Mouse (Mus musculus): ENCODE measurements around the gene Gjc1.
A peak's percentile ranks its signal among the peaks of the same experiment; 100 is the strongest.

The Gjc1 gene

DNA sequence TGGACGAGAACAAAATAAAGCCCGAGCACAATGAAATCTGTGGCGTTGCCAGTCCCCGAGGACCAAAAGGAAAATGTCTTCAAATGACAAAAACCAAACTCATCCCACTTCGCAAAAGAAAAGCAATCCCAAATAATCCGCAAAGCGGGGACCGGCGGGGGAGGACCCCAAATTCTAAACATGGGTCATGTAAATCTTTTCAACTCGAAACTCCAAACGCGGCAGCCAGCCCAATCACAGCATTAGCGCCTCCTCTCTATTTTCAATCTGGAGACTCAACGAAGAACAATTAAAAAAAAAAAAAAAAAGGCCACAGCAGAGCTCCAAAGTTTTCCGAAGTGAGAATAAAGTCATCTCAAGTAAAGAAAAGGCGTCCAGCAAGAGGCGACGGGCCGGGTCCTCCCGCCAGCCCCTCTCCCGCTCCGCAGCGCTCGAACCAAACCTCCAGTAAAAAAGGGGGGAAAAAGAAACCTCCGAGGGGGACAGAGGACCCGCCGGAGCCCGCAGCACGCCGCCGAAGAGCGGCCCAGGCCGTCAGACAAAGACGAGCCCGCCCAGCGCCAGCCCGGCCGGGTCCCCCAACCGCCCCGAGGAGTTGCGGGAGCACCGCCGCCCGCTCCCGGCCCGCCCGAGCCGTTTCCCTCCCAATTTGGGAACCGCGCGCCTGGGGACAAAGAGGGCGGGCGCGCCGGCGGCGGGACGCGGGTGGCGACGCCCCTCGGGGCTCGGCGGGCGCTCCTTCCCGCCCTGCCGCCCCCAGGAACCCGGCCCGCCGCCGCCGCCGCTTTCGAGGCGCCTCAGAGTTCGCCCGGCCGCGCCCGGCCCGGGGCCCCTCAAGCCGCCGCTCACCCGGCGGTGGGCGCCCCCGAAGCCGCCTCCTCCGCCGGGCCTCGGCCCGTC is 1.1 kb downstream of the Gjc1 start:
- no peak for DNase-seq (ENCODE audit: low spot score in 2 of 2)

DNA sequence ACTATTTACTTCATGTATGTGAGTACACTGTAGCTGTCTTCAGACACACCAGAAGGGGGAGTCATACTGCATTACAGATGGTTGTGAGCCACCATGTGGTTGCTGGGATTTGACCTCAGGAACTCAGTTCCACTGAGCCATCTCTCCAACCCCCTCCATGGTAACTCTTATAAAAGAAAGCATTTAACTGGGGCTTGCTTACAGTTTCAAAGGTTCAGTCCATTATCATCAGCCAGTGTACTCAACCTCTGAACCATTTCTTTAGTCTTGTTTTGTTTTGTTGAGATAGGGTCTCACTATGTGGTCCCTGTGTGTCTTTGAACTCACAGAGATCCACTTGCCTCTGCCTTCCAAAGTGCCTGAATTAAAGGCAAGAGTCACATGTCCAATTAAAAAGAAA is 4.6 kb downstream of the Gjc1 start:
- DNase-seq (ENCODE audit: low spot score in 2 of 2) = no peak

DNA sequence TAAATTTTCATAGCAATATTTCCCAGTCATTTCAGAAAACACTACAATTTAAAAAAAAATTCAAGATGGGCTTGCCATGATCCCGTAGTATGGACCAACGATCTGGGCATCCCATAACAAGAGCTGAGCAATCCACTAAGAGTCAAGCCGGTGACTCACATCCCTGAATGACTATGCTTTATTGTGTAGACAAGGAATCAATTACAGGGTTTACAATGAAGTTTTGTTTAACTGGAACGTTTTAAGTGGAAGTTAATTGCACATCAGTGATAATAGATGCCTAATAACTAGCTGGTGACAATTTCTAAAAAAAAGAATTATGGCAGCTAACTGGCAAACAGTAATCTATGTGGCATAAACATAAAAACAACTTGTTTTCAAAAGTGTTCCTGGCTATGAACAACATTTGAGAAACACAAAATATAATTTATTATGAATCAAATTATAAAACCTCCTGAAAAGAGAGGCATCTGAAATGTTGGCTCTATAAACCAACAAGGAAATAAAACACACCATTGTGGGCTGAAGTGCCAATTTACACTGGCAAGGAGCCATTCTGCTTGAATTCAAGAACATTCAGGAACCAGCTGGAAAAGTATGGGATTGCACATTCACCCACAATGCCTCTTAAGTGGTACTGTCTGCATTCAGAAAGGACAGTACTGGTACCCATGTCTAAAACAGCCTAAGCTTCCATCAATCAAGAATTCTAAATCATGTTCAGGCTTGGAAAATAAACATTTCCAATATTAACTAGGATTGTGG is 8.6 kb downstream of the Gjc1 start:
- no peak for DNase-seq (ENCODE audit: low spot score in 2 of 2)

DNA sequence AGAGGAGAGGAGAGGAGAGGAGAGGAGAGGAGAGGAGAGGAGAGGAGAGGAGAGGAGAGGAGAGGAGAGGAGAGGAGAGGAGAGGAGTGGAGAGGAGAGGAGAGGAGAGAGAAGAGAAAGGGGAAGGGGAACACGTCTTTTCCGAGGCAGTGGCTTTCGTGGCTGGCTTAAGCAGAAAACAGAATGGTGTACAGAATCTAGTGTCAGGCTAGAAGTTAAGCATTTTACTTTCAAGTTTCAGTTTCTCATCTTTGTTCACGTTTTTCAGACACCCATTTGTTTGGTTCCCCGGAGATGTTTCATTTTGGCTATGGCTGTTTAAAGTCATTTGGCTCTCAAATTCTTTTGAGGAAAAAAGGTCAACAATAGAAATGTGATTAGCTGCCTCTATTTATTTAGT is 11.3 kb downstream of the Gjc1 start:
- no peak for DNase-seq (ENCODE audit: low spot score in 2 of 2)

DNA sequence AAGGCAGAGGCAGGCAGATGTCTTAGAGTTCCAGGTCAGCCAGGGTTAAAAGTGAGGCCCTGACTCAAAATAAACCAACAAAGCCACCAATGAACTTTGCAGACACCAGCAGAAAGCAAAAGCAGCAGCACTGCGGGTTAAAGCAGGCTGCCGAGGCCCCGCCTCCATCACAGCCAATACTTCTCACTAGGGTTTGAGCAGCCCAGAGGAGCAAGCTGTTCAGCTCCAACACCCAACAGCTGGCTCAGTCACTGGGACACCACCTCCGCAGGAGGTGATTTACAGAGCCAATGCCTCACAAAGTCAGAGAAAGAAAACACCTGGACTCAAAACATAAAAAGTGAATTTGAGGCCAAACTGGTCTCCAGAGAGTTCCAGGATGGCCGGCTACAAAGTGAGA is 16.0 kb downstream of the Gjc1 start:
- DNase-seq (ENCODE audit: low spot score in 2 of 2) = no peak

DNA sequence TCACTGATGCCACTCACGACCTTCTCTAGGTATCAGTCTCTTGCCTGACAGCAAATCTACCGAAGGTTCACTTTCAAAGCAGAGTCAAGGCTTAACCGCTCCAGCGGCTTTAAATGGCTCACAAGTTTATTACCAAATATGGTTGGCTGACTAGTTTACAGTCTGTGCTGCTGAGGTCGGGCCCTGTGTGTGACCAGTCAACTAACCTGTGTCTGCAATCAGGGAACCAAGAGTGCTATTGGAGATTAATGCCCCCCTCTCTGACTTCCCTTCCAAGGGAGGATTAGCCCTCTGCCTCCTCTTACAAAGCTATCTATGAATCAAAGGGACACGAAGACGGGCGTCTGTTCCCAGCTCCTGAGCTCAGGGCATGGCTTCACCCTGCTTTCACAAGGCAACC is 25.3 kb downstream of the Gjc1 start:
- no peak for DNase-seq (ENCODE audit: low spot score in 2 of 2)

DNA sequence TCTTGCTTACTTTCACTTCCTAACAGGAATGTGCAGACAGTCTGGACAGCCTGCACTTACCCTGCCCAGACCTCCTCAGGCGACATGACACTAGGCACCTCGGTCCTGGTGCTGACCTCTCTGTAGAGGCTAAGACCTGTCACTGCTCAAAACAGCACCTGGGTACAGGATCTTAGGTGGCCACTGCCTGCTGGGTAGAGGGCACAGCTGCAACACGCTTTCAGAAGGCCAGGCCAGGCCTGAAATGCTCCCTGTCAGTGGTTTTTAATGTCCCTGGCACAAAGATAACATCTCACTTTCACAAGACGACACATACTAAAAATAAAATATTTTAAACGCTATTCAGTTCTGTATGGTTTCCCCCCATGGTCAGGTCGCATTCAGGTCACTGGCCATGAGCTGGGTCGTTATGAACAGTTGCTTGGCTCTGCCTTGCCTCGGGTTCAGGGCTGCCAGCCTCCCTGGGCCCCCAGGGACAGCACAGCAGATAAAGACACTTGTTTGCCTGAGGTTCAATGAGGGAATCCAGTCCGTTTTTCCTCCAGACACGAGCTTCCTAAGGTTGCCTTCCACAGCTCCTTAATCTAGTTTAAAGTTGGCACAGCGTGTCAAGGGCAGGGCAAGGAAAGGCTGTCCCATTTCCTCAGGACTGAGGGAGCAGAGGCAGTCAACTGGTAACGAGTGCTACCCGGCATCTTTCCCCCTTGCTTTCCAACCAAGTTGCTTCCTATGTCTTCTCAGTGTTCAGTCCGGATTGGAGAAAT is 27.6 kb downstream of the Gjc1 start:
- DNase-seq (ENCODE audit: low spot score in 2 of 2) = no peak

DNA sequence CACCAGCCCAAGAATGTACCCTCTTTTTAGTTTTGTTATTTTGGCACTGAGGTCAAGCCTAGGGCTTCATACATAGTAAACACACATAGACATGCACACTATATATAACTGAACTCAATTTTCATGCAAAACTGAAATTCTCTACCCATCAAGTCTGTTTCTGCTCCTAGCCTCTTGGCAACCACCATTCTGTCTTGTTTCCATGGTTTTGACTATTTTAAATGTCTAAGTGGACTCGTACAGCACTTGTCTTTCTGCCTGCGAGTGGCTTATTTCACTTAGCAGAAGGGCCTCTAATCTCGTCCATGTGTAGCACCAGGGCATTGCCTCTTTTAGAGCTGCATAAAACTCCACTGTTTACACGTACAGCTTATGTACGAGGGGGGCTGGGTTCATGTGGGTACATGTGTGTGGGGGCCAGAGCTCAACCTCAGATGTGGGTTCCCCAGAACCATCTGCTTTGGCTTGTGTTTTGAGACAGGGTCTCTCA is 31.8 kb downstream of the Gjc1 start:
- no peak for DNase-seq (ENCODE audit: low spot score in 2 of 2)

DNA sequence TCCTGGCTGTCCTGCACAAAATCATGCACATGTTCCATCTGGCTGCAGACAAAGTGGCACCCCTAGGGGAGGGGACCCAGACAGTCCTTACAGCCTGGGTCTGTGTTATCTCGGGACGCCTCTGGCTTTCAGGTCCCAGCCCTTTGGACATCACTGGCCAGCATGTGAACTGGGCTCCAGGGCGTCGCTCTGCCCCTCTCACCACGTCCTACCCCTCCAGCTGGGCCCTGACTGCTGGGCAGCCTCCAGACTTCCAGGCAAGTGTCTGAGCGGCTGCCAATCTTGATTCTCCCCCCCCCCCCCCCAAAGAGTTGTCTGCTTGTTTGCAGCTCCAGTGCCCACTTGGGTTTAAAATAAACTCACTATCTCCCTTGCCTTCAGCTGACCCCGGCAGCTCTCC is 36.1 kb downstream of the Gjc1 start:
- DNase-seq (ENCODE audit: low spot score in 2 of 2) = no peak

DNA sequence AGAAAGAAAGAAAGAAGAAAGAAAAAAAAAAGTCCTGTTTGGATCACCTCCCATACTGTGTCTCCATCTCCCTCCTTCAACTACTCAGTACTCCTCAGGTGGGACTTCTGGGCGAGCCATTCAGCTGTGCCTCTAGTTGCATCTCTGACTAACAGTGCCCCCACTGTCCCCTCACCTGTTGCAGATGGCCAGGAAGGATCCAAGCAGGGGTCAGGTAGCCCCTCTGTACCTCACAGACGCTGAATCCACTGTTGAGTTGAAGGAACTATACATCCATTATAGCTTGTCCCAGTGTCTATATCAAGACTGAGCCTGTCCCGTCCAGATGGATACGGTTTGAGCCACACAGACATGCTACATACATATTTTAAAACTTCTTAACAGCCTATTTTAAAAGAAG is 38.0 kb downstream of the Gjc1 start:
- DNase-seq (ENCODE audit: low spot score in 2 of 2) = no peak

DNA sequence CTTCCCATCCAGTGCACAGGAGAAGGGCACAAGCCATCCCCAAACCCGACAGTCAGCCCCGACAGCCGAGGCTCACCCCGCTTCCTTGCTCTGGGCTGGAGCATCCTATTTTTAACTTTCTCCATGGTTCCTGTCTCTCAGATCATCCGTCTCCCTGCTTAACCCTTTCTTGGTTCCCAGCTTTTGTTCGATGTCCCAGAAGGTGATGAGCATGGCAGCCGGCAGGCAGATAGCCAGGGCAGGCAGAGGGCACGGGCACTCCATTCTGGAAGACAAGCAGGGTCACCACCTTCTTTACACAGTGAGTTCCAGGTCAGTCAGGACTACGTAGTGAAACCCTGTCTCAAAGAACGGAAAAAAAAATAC is 38.5 kb downstream of the Gjc1 start:
- no peak for DNase-seq (ENCODE audit: low spot score in 2 of 2)

DNA sequence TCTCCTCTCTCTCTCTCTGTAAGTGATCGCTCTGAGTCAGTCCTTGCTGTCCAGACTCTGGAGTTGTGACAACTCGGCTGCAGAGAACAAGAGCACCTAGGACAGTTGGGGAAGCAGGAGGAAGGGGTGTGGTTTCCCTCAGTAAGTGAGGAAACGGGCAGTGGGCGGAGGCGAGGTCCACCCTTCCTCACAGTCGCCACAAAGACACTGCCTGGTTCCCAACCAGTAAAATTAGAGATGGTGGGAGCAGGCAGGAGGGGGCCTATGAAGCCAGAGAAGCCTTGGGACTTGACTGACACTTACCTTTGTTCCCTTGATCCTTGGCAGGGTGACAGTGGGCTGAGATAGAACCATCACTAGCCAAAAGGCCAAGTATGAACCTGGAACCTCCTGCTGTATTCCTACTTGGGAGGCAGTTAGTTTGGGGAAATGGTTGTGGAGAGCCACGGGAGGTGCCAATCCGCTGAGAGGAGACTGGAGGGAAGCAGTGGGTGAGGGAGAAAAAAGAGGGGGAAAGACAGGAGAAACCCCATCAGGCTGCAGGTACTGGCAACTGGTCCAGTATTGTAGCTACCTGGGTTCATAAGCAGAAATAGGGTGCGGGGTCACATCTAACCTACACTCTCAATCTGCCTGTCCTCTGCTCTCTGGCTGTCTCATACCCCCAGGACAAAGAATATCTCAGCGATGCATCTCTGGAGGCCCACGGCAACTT is 39.1 kb downstream of the Gjc1 start:
- DNase-seq (ENCODE audit: low spot score in 2 of 2) = no peak

DNA sequence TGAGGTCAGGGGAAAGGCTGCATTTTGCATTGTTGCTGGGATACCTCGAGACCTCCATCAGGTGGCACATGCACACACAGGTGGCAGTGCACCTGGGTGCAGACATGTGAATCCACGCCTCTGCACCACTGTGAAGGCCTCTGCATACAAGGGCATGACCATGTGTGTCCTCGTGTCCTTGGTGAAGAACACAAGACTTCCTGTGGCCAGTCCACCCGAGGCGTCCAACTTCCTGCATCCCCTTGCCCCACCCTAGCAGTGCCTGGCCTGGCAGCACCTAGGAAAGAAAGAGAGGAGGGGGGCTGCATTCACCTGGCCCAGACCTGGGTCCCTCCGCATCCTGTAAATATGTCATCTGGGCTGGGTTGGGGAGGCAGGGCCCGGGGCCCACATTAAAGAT is 39.7 kb downstream of the Gjc1 start:
- no peak for DNase-seq (ENCODE audit: low spot score in 2 of 2)

DNA sequence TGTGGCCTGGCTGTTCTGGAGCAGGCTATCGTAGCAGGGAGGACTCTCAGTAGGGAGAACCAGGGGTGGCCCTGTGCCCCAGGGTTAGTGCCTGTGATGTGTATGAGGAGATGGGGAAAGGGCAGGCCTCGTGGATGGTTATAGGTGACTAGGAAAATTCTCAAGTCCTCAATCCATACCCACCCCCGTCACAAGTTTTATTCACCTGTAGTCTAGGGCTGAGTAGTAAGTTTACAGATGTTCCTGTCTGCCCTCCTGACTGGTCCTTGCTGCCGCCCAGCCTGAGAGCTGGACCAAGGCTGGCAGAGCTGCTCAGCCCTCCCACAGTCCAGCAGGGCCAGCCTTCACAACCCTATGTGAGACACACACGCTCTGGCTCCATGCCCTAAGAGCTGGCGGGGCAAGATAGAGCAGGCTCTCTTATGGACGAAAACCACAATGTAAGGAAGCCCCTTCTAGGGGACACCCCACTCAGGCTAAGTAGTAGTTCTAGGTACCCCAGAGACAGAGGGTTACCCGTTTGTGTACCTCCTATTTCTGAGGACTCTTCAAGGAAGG is 40.3 kb downstream of the Gjc1 start:
- DNase-seq (ENCODE audit: low spot score in 2 of 2) = no peak

DNA sequence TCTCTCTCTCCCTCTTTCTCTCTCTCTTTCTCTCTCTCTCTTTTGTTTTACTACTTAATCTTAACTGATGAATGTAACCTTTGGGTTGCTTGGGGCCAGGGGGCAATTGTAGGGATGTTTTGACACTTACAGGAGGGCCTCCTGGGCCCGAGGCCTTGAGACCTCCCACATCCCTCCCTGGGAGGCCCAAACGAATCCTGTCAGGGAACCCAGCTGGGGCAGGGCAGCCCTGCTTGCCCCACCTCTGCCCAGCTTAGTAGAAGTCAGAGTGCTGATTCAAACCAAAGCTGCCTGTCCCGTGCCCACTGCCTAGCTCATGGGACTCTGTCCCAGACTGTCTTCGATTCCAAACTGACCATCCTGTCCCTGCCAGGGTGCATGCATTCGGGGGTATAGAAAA is 40.9 kb downstream of the Gjc1 start:
- DNase-seq (ENCODE audit: low spot score in 2 of 2) = no peak

DNA sequence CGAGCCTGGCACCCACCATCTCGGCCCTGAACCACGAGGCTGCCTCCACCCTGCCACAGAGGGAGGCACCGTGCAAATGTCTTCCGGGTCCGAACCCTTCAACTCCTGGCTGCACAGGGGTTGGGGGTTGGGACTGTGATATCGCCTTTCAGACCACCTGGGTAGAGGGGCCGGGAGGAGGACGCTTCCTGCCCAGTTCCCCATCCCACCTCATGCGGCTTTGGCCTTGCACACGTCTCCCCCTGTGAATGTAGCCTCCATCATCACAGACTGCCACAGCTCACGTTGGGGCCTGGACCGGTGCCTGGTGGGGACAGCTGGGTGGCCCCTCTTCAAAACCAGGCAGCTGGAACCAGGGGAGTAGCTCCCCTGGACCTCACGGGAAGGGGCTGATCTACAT is 41.3 kb downstream of the Gjc1 start:
- DNase-seq (ENCODE audit: low spot score in 2 of 2) = no peak

DNA sequence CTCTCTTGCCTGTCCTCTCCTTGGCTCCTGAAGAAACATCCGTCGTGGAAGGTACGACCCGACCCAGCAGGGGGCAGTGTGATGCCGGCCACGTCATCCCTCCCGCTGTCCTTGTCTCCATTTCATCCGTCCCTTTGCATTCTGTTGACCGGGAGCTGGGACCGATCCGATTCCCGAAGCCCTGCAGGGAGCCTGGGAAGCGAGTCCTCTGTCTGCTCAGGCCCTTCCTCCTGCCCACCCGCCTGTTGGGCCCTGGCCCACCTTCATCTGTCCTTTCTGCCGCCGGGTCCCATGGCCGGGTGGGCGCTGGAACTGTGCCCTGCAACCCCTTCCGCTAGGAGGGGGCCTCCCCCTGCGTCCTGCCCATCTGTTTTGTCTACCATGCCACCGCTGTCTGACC is 41.9 kb downstream of the Gjc1 start:
- DNase-seq (ENCODE audit: low spot score in 2 of 2) = peak in 1 of 2 experiments; percentile 66

DNA sequence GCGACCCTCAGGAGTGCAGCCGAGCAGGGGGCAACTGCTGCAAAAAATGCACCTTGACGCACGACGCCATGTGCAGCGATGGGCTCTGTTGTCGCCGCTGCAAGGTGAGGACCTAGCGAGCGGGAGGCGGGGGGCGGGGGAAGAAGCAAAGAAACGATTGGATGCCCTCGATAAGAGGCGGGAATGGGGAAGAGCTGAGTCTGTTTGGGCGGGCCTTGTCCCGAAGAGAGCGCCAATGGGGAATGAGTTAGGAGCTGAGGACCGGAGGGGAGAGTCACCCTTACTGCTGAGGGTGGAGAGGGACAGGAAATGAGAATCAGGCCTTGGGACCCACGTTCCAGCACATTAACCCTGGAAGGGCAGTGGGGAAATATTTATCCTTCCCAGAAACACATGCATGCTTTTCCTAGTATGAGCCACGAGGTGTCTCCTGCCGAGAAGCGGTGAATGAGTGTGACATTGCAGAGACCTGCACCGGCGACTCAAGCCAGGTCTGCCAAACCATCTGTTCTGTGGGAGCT is 44.8 kb downstream of the Gjc1 start:
- DNase-seq (ENCODE audit: low spot score in 2 of 2) = peak in 1 of 2 experiments; percentile 72

DNA sequence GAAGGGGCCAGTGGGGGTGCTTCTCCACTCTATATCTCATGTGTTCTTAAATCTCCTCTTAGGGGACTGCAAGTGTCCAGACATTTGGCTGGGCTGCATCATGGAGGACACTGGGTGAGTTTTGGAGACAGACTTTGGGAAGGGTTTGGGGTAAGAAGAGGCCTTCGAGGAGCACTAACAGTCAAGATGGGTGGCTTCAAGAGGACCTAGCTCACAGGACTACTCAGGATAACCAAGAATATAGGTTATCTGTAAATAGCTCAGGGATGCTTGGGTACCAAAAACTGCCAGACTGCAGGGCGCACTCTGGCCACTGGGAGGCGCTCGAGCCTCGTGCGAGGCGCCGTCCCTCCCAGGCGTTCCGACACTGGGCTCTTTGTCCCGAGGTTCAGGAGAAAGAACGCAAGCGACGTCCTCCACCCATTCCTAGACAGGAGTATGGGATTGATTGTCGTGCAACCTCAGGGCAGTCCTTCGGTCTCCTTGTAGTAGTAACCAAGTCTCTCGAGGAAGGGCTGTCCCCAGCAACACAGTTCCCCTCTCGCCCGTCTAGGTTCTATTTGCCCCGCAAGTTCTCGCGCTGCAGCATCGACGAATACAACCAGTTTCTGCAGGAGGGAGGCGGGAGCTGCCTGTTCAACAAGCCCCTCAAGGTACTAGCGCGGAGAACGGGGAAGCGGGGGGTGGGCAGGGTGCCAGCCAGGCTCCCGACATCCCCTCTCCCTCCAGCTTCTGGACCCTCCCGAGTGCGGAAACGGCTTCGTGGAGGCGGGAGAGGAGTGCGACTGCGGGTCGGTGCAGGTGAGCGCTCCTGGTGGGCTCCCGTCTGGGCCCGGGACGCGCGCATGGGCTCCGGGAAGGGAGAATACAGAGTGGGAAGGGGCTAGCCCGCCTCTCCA is 45.5 kb downstream of the Gjc1 start:
- peak; percentile 72 for DNase-seq (ENCODE audit: low spot score in 2 of 2)

All from right cerebral cortex, postnatal 36 days (tissue).